Mouse (Mus musculus) CH12.LX (cell line): ENCODE data around the gene Dexi.

Experiments
- CTCF ChIP-seq, 2 experiments: IDR thresholded peaks in 1 of 2; conservative IDR thresholded peaks in 1 of 2; 2 replicates each; pipeline ENCODE4 v1.5.1; 2011 to 2012; ENCODE audit warnings: low read depth in 2 of 2, low read length in 2 of 2, improper control_type of control experiment in 1 of 2, inconsistent platforms in 1 of 2, mild to moderate bottlenecking in 1 of 2, moderate library complexity in 1 of 2
- EP300 ChIP-seq: IDR thresholded peaks from 2 replicates; pipeline ENCODE4 v1.6.1; 2011; ENCODE audit warnings: low read length, improper control_type of control experiment
- HCFC1 ChIP-seq: IDR thresholded peaks from 2 replicates; pipeline ENCODE4 v1.6.1; 2012; ENCODE audit warnings: low read depth, mild to moderate bottlenecking, inconsistent platforms, low read length, improper control_type of control experiment
- MAFK ChIP-seq: IDR thresholded peaks from 2 replicates; pipeline ENCODE4 v1.6.1; 2011; ENCODE audit warnings: low read length, improper control_type of control experiment; ENCODE audit not compliant: insufficient replicate concordance
- NELFE ChIP-seq: IDR thresholded peaks from 2 replicates; pipeline ENCODE4 v1.6.1; 2011; ENCODE audit warnings: low read depth, low read length, improper control_type of control experiment
- USF2 ChIP-seq: conservative IDR thresholded peaks from 2 replicates; pipeline ENCODE4 v1.6.1; 2011; ENCODE audit warnings: low read depth, low read length, improper control_type of control experiment

GRCm38 (mm10) chr16:10508691-10509090 is 34.2 kb downstream of the Dexi start:
- TF ChIP-seq CTCF (conservative IDR thresholded peaks at IDR 0.05 in 1 of 2, IDR thresholded peaks at IDR 0.05 in 1 of 2; ENCODE audit: low read depth in 2 of 2, low read length in 2 of 2) (no peak), NELFE (no peak), MAFK (no peak), USF2 (no peak), EP300 (peak; percentile 64; the same call in 1 of the 2 replicates), HCFC1 (no peak)
